Mouse (Mus musculus) spleen, postnatal 4 days (tissue): ENCODE data around the gene Mllt11.

Experiments used
- DNase-seq, 2 experiments: peaks; one replicate each; pipeline ENCODE4 v3.0.0; 2022; ENCODE audit warnings: low spot score in 2 of 2

Gene Mllt11

DNA sequence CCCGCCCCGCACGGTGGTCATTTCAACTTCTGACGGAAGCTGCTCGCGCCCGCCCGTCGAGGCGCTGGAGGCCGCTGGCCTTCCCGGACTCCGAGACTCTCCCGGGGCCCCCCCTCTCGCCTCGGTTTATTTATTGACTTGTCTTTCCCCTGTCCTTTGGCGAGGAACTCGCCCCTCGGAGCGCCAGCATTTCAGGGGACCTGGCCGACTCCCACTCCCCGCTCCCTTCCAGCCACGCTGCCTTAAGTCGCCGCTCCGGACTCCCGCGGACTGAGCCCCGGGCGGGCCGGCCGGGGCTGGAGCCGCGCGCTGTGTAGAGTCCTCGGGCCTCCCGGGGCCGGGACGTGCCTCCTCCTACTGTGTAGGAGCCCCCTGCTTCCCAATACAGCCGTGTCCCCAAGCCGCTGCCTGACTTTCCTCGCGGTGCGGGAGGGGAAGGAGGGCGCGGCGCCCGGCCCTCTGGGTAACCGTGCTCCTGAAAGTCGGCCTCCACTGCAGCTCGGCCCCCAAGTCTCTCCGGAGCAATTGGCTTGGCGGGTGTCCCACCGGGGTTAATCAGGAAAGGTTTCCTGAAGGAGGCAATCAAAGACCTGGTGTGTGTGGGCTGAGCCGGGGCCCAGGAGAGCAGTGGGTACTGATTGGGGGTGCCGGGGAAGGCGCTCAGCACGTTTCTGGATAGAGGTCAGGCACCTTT lies 58.6 kb downstream of the Mllt11 start:
- DNase-seq: no peak

DNA sequence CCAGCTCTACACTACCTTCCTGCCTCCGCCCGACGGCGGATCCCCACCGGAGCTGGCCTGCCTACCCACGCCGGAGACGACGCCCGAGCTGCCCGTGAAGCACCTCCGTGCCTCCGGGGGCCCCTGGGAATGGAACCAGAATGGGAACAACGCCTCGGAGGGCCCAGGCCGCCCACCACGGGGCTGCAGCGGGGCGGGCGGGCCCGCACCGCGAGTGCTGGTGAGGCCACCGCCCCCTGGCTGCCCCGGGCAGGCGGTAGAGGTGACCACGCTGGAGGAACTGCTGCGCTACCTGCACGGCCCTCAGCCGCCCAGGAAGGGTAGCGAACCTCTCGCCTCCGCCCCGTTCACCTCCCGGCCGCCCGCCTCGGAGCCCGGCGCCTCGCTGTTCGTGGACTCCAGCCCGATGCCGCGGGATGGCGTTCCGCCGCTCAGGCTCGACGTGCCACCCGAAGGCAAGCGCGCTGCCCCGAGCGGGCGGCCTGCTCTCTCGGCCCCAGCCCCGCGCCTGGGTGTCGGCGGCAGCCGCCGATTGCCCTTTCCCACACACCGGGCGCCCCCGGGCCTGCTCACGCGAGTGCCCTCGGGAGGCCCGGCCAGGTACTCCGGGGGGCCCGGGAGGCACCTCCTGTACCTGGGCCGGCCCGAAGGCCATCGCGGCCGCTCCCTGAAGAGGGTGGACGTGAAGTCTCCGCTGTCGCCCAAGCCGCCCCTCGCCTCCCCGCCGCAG lies 59.3 kb downstream of the Mllt11 start:
- DNase-seq: peak in 1 of 2 experiments; percentile 70

DNA sequence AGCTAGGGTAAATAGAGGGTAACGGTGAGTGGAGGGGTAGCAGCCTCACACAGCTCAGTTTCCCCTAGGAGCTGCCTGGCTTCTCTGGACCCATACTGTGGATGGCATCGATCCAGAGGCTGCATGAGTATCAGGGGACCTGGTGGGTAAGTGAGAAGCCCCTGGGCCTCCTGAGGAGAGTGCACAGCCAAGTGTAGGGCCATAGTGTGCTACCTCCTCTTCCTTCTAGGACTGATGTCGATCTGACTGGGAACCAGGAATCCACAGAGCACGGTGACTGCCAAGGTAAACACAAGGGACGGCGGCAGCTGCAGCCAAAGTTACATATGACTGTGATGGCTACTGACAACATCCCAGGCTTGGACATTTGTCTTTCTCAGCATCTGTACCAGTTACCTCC lies 60.9 kb downstream of the Mllt11 start:
- no peak for DNase-seq

DNA sequence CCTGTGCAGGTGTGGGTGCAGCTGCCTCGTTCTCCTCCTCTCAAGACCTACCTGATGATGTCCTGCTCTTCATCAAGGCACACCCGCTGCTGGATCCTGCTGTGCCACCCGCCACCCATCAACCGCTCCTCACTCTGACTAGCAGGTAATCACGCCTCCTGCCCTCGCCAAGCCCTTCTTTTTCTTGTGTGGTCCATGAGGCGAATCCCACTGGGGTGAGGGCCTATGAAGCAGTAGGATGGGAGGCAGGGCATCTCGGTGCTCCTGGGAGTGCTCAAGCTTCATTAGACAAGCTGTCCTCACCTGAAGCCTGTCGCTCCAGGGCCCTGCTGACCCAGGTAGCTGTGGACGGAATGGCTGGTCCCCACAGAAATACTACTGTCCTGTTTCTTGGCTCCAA lies 62.0 kb downstream of the Mllt11 start:
- no peak for DNase-seq
